ENCODE assay signal across 25 mouse cellular contexts in genomic region chr10:40619760-40620159, GRCm38 (mm10). TPM values are rescaled to one million over a fixed set of nuclear protein-coding genes. Genes with fewer than 3 reads are reported as not detected.
DNase-seq lines count a peak whose midpoint lies in the region; TF ChIP-seq lines count a peak whose summit lies in the region.
"Had no signal": no experiment of that assay in that cellular context is flagged by ENCODE, and none has a peak within 500 bp of the region (broad histone marks: within the 10 kb centered on the region; RNA-seq: fewer than 3 reads in every experiment).

No protein-coding gene starts in this region.

- H3K27ac ChIP-seq in layer of hippocampus, adult 2 months, result 0 out of 2 replicates have a peak overlapping the region, but pooled peaks have one; percentile 18
- H3K27ac ChIP-seq: embryonic facial prominence, embryonic 13.5 days; embryonic facial prominence, embryonic 15.5 days; forebrain, embryonic 10.5 days; forebrain, embryonic 12.5 days; forebrain, embryonic 15.5 days had no signal

- no peak overlapping the region for H3K4me3 ChIP-seq in layer of hippocampus, adult 2 months
- H3K4me3 ChIP-seq: embryonic facial prominence, embryonic 13.5 days; embryonic facial prominence, embryonic 15.5 days; erythroblast, embryonic 14.5 days; forebrain, embryonic 10.5 days; forebrain, embryonic 12.5 days; forebrain, embryonic 15.5 days had no signal

- TF ChIP-seq CTCF in layer of hippocampus, adult 2 months (conservative IDR thresholded peaks at IDR 0.05), result no peak

- DNase-seq in layer of hippocampus, adult 2 months (ENCODE audit: low spot score in 2 of 2), result no peak
- no peak for DNase-seq in layer of hippocampus, postnatal 14 days (ENCODE audit: low spot score in 2 of 2)
- peak; percentile 62 for DNase-seq in brain, adult 2 months (ENCODE audit: low read depth, low spot score)
- peak; percentile 48 for DNase-seq in telencephalon, adult 2 months (ENCODE audit: low read depth, low spot score)
- no peak for DNase-seq in cerebellum, postnatal 36 days
- DNase-seq: adrenal gland, adult 2 months; adrenal gland, postnatal 10 days; adrenal gland, postnatal 25 days; cerebellum, adult 11-12 months; cerebellum, adult 2 months; cerebellum, adult 9-10 months; cerebellum, postnatal 10 days; cerebellum, postnatal 25 days; embryo, embryonic 11 days; forebrain, postnatal 0 days had no signal

RNA-seq across cellular contexts. Expression of gene Ddo, which starts 10.1 kb away (rescaled TPM):
- total RNA-seq in layer of hippocampus, adult 2 months (2021), result 10 to 100 TPM; 18.9 to 21.5 TPM
- total RNA-seq in layer of hippocampus, postnatal 14 days (2021), result 10 to 100 TPM in 1 of 2 experiments, 1 to 10 TPM in 1; 9.5 to 11.1 TPM
- total RNA-seq: common myeloid progenitor, adult 5-6 weeks; ES-E14; MEL had no signal

RNA-seq across cellular contexts. Expression of gene Slc22a16, which starts 49.6 kb away (rescaled TPM):
- not detected for total RNA-seq in layer of hippocampus, adult 2 months (2021)
- total RNA-seq in layer of hippocampus, postnatal 14 days (2021), result not detected
- total RNA-seq: adrenal gland, adult 2 months; adrenal gland, postnatal 10 days; adrenal gland, postnatal 25 days; adrenal gland, postnatal 4 days; common myeloid progenitor, adult 5-6 weeks; ES-E14; forebrain, postnatal 0 days; MEL had no signal

Comparison
In these comparisons a context has a peak if more than half of its experiments do, and no peak if none do; other contexts are left out.
1. DNase-seq: peak in brain, adult 2 months (single experiment) and telencephalon, adult 2 months (single experiment); none in layer of hippocampus, adult 2 months (0 of 2), layer of hippocampus, postnatal 14 days (0 of 2) and cerebellum, postnatal 36 days (0 of 2).